Mouse (Mus musculus) neutrophil, adult 83 days (primary cell): ENCODE results near the gene Padi1. TPM values are rescaled to one million over a fixed set of nuclear protein-coding genes. Genes with fewer than 3 reads are reported as not detected.

Experiments used
- total RNA-seq, 2 experiments: library from RNA; stranded (reverse); gene quantifications; one replicate each; pipeline ENCODE4 v1.2.4; 2023

Gene Padi1
- not detected for total RNA-seq

DNA sequence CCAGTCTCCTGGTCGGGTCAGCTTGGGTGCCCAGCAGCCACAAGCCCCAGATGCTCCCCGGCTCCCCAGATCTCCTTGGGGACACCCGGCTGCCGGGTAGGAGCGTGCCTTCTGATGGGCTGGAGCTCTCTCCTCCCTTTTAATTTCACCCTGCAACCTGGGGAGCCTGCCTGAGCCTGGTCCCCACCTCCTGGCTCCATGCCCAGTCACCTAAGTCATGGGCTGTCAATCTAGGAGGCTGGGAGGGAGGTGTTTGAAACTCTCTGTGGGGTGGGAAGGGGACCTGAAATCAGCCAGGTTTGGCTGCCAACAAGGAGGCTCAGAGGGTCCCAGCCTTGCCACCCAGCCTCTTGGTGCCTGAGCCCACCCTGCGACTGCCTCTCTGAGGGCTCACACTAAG, at the start of gene Padi1:
TSS of gene Padi1 (minus strand) at position 113 of the 400 bp plus-strand sequence.

DNA sequence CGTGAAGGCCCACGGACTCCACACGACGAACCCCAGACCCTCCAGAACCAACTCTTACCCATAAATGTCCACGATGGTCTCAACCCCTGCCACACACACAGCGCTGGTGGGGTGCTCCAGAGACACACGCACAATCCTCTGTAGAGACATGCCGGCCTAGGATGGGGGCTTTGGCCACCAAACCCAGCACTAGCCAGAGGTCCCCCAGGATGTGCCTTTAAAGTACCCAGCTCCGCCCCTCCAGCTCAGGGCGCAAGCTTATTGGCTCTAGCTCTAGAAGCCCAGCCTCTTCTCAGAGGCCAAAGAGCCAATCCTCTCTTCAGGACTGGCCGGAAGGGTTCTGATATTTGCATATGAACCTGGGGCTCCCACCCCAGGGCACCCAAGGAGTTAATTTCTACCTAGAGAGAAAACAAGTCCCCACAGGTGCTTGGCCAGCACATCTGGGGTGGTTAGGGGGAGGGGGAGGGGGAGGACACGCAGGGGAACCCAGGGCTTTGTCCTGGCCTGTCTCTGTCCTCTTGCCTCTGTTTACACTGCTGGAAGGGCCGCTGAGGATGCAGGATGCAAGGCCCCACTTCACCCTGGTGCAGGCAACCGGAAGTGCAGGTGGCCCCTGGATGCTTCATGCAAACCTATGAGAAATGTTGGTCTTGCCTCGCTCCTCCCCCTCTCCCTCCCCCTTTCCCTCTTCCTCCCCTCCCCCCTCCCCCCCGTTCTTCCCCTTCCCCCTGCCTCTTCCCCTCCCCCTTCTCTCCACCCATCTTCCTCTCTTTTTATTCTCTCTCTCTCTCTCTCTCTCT, 34.9 kb downstream of the Padi1 start, which contains the start of gene Padi3:
TSS of gene Padi3 (minus strand) at position 191 of the 803 bp plus-strand sequence.

DNA sequence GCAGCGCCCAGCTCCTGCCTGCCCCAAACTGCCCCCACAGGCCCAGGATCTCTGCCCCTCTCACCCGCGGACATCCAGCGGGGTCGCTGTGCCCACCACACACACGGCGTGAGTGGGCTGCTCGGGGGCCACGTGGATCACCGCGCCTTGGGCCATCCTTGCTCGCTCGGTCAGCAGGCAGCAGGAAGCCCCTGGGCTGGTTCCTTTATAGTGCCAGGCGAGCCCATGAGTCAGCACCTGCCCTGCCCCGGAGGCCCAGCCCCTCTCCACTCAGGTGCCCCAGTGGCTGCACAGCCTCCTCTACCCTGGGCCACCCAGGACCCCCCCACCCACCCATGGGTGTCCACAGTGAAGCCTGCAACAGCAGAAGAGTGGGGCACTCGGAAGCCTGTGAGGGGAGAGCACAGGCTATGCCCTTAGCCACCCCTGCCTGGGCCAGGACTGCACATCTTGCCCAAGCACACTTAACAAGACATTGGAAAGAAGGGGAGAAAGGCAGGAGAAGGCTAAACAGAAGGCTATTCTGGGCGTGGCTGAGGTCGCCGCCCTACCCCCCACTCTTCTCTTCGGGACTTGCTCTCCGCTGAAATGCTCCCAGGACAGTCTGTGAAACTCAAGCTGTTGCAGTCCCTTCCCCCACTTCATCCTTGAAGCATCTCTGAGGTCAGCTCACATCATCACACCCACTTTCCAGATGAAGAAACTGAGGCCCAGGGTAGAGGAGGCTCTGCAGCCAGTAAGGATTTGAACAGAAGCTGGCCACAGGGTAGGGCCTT, 71.4 kb downstream of the Padi1 start, which contains the start of gene Padi4:
TSS of gene Padi4 (minus strand) at position 212 of the 776 bp plus-strand sequence.

Other genes with a start within 250 kb of the Padi1 start
- gene Arhgef10l, start 179.8 kb downstream of the Padi1 start, total RNA-seq, result 10 to 100 TPM; 39.5 to 51.8 TPM
- 10 to 100 TPM; 81.2 to 86.4 TPM for gene Rcc2, start 145.2 kb downstream of the Padi1 start, total RNA-seq
- gene Padi6, start 103.1 kb downstream of the Padi1 start, total RNA-seq, result under 1 TPM in 1 of 2 experiments, not detected in 1; 0.18 TPM
- 100 to 1,000 TPM; 432 to 468 TPM for gene Padi4, start 71.5 kb downstream of the Padi1 start, total RNA-seq
- gene Padi3, start 35.1 kb downstream of the Padi1 start, total RNA-seq, result under 1 TPM; 0.57 to 0.68 TPM
- 10 to 100 TPM; 36.6 to 40.3 TPM for gene Padi2, start 60.6 kb upstream of the Padi1 start, total RNA-seq
- 10 to 100 TPM; 85.3 to 91.5 TPM for gene Sdhb, start 115.4 kb upstream of the Padi1 start, total RNA-seq
- gene Atp13a2, start 141.1 kb upstream of the Padi1 start, total RNA-seq, result 10 to 100 TPM; 46.0 to 47.3 TPM
- not detected for gene Mfap2, start 164.6 kb upstream of the Padi1 start, total RNA-seq
- gene Crocc, start 214.8 kb upstream of the Padi1 start, total RNA-seq, result 1 to 10 TPM; 6.6 to 8.0 TPM
- 10 to 100 TPM; 83.8 to 90.1 TPM for gene Necap2, start 232.6 kb upstream of the Padi1 start, total RNA-seq
- not detected for gene Spata21, start 242.6 kb upstream of the Padi1 start, total RNA-seq